Mouse (Mus musculus): ENCODE data around the gene Loxl1.
"Not testable (repeated sequence)": the region's sequence is repeated elsewhere in the genome, so short reads cannot be mapped to it uniquely, and the experiment has no call there.

Loxl1 gene

DNA sequence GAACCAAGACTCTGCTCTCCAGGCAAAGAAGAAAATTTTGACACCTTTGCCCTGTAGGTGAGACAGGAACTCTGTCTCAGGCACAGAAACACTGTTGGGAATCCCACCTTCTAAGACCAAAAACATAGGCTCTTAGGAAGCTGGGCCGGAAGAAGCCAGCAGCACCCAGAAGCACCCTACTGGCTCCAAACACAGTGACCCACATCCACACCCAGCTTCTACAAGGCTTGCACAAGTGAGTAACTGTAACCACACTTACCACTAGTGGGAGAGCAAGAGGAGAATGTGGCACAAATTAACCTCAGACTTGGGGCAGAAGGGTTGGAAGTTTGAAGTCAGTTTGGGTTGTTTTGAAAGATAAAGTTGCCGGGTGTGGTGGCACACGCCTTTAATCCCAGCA, 37.2 kb downstream of the Loxl1 start:
- DNase-seq: no peak

DNA sequence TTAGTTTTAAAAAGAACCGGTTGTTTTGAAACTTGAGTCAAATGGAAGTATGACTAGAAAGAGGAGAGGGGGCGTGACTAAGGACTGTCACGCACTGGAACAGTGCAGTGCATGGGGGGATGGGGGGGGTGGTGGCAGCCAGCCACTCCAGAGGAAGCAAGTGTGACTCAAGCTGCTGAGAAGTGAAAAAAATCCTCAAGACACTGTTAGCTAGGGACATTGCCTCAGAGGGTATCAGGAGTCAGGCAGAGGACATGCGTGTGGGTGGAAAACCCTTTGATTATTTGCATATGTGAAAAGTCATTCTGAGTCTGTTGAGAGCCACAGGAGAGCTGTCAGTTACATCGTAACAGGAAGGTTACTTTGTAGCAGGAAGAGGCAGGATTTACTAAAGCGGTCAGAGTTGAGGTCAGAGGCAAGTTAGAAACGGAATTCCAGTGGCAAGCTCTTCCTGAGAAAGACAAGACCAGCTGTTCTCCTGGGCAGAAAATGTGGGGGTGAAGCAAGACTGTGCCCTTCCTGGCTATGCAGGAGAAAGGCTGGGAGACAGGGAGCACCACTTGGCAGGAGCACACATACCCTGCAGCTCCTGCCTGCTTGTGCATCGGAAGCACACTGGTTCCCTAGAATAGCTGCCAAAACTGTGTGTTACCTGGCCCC, 37.7 kb downstream of the Loxl1 start:
- peak; percentile 69 to 74 for DNase-seq

DNA sequence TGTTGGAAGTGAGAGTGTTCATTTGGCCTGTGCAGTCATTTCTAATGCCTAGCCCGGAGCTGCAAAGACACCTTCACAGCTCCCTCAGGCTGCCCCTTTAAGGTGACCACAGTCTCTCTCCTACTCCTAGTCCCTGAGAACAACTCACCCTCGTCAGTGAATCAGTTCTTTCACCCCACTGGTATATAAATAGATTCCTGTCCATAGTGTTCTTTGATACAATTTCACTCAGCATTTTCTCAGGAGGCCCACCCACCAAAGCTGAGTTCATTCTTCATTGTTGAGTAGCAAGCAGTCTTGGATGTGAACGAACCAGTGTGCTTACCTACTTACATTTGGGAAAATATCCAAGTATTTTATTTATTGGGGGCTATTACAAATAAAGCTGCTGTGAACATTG, 38.4 kb downstream of the Loxl1 start:
- DNase-seq: no peak

DNA sequence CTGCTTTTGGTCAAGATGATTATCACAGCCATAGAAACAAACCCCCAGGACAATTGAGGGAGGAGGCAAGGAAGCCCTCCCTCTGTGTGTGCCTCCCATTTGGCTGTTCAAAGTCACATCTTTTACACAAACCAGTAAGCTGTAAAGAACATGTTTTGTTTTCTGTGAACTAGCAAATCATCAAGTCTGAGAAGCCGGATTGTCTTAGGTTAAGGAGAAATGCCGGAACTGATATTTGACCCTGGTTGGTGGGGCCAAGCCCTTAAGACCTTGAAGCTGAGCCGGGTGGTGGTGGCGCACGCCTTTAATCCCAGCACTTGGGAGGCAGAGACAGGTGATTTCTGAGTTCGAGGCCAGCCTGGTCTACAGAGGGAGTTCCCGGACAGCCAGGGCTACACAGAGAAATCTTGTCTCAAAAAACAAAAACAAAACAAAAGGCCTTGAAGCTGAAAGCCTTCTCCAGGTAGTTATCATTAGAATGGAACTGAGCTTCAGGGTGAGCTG, 38.8 kb downstream of the Loxl1 start:
- no peak for DNase-seq

DNA sequence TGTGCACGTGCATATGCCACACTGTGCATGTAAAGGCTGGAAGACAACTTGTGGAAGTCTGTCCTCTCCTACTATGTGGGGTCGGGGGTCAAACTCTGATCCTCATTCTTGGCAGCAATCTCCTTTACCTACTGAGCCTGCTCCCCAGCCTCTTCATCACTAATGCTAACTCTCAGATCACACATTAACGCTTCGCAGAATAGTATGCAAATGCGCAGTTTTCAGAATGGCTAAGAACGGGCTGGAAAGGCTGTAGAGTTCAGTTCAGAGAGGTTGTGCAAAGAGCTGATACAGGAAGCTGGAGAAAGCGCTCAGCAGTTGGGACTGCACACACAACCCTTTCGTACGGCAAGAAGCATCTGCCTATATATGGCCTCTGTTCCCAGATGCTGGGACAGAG, 40.1 kb downstream of the Loxl1 start:
- no peak for DNase-seq

DNA sequence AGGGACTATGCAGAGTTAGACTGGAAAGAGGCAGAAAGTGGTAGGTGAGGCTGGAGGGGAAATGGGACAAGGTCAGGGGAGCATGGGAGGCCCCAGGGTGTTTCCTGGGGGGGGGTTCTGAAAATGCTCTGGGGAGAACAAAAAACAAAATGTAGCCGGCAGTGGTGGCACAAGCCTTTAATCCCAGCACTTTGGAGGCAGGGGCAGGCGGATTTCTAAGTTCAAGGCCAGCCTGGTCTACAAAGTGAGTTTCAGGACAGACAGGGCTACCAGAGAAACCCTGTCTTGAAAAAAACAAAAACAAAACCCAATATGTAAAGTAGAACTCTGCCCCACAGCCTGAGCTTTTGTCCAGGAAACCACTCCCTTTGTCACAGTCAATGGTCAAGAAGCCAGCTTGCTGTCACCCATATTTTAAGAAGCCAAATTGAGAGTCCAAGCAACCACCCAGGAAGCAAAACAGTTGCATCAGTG, 40.9 kb downstream of the Loxl1 start:
- no peak for DNase-seq

DNA sequence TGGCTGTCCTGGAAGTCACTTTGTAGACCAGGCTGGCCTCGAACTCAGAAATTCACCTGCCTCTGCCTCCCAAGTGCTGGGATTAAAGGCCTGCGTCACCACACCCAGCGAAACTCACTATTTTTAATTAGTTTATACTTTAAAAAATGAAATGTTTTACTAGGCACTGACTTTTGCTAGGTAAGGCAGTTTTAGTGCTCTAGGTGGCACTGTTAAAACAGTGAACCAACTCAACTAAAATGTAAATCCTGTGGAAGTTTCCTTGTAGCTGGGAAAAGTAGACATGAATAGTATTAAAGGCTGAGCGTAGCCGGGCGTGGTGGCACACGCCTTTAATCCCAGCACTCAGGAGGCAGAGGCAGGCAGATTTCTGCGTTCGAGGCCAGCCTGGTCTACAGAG, 41.4 kb downstream of the Loxl1 start:
- DNase-seq: not testable (repeated sequence)

DNA sequence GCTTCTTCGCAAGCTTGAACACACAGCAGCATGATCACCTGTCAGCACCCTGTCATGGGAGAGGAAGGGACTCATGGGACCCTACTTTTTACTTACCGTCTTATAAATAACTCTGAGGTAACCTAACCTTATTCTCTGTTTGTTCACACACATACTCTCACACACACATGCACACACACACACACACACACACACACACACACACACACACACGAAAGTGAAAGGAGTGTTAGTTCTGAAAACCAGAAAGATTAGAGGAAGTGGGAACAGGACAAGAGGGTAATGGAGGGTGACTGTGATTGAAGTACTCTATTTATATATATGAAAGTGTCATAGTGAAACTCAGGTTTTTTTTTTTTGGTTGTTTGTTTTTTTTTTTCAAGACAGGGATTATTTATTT, 41.9 kb downstream of the Loxl1 start:
- DNase-seq: no peak

DNA sequence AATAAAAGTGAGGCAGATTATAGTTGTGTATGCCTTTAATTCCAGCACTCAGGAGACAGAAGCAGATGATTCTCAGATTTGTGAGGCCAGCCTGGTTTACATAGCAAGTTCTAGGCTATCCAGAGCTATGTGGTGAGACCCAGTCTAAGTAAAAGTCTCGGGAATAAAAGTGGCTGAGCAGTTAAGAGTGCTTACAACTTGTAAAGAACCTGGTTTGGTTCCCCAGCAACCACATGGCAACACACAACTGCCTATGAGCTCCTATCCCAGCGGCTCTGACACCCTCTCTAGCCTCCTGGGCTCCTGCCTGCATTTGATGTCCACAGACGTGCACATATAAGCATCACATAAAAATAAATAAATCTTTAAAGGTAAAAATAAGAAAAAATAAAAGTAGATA, 42.9 kb downstream of the Loxl1 start:
- no peak for DNase-seq

DNA sequence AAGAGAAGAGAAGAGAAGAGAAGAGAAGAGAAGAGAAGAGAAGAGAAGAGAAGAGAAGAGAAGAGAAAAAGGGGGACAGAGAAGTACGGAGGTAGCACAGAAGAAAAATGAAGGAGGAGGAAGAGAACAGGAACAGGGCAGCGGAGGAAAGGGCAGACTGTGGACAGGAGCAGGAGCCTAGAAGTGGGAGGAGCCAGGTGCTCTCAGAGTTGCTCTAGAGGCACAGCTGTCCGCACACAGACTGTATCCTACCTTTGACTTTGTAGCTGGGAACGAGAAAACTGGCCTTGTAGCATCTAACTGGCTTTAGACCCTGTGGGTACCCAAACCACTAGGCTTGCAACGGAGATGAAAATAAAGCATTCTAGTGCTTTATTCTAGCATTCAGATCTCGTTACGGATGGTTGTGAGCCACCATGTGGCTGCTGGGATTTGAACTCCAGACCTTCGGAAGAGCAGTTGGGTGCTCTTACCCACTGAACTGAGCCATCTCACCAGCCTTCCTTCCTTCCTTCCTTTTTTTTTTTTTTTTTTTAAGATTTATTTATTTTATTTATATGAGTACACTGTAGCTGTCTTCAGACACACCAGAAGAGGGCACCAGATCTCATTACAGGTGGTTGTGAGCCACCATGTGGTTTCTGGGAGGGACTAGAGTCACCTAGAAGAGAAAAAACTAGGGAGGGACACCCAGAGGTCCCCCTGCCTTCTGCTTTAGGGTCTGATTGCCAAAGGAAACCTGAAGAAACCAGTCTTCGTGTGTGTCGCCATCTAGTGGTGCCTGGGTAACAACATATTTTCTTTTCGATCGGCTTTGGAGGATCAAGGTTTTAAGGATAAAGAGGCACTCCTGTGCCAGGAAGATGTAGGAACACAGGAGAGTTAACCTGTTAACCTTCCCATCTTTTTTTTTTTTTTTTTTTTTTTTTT, 44.3 kb downstream of the Loxl1 start:
- peak in 1 of 2 experiments; percentile 73 for DNase-seq

DNA sequence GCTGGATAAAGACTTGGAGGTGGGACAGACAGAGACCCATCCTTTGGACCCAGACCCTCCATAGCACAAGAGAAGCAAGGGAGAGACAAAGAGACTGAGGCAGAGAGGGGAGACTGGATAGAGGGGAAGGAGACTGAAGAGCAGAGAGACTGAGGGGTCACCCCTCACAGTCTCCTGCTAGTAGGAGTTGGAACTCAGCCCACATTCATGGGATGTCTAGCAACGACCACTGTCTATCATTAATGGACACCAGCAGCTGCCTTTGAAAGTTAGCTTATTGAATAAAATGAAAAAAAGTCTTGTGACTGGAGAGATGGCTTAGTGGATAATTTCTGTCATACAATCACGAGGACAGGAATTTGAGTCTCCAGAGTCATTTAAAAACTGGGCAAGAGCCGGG, 45.9 kb downstream of the Loxl1 start:
- no peak for DNase-seq

DNA sequence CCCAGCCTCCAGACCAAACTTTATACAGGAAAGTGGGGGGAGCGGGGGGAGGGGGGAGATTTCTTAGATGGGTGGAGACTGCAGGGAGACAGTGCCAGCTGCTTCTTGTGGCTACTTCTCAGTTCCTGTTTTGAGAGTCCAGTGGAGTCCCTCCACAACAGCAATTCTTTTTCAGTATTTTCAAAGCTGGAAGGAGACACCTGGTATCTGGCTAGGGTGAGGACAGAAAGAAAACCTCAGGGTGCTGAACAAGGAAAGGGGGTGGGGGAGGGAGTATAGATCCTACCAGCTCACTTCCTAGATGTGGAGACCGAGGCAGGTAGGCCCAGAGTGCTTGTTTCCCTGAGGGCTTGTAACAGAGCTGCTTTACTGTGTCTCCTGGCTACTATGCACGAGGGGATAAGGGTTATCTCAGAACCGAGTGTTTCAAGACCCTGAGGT, 46.4 kb downstream of the Loxl1 start:
- no peak for DNase-seq

DNA sequence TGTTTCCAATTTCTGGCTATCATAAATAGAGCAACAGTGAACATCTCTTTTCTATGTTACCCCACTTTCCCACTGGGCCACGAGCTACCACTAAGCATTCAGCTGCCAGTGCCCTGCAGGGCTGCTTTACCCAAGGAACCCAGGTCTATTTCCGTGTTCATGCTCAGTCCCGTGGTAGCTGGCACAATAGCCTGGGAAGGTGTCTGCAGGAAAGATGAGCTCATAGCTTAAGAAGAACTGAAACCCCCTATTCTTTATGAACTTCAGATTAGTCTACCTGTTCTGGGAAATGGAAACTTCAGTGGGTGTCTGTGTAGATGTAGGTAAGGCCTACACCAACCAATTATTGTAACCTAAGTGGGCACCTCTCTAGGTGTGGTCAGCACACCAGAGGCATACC, 47.6 kb downstream of the Loxl1 start:
- DNase-seq: no peak

DNA sequence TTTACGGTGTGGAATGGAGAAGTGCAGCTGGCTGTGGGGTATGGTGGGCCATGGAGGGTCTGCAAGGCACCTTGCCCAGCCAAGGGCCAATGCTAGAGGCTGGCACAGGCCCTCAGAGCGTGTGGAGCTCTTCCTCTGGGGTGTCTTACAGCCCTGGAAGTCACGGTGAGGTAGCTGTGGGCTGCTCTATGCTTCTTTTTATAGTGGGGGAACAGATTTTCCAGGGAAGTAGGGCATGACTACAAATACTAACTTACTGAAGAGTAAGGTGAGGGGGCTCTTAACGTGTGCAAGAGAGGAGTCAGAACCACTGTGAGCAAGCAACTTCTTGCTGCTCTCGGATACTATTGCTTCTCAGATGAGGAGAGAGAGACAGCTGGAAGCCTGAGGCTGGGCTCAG, 50.5 kb downstream of the Loxl1 start:
- no peak for DNase-seq

DNA sequence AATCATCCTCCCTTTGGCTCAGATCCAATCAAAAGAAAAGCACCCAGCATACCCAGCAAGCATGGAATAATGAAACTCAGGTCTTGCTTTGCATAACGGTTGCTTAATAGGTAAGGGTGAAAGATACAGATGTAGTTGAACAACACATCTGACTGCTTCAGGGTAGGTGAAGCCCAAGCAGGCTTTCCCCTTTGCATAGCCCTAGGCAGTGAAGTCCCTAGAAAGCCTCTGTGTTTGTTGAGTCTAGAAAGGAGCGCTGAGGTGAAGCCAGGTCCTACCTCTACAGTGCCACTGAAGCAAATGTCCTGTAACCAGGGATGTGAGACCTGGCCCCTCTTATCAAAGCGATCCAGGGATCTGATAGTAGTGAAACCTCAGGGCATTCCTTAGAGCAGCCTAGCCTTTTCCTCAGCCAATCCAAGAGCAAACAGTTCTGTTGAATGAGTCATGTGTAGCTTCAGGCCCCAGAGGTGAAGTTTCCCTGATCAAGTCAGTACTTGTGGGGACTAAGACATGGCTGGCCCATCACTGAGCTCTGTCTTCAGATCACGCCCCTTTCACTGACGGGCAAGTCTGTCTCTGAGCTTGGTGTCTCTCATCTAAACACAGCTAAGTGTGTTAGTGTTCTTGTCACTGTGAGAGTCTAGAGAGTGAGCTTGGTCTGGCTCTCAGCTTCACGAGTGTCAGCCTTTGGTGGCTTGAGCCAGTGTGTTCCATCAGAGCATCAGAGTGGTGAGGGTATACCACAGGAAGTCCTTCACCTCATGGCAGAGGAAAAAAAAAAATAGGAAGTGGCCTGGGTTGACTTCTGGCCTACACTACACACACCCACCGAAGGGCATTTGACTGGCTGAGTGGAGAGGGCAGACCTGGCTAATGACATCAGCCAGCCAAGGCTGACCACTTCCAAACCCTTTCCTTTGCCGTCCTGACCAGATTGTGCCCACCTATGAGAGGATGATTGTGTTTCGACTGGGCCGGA, 57.0 kb downstream of the Loxl1 start:
- DNase-seq: no peak

DNA sequence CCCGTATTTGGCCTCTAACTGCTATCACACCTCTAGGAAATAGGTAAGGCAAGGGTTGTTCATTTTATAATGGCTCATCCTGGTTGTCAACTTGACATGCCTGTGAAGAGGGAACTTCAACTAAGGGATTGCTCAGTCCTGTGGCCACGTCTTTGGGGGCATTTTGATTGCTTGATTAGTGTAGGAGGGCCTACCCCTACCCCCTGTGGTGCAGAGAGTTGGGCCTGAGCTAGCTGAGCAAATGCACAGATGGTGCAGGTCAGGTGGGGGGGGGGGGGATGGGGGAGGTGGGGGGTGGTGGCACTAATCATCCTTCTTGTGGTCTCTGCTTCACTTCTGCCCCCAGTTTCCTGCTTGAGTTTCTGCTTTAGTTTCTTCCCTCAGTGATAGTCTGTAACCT, 57.9 kb downstream of the Loxl1 start:
- DNase-seq: no peak

DNA sequence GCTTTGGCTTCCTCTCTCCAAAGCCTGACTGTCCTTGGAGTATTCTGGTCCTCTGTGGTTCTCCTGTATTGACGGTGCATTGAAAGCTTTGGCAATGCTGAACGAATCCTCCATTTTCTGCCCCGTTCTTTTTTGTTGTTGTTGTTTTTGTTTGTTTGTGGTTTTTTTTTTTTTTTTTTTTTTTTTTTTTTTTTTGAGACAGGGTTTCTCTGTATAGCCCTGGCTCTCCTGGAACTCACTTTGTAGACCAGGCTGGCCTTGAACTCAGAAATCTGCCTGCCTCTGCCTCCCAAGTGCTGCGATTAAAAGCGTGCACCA, 59.2 kb downstream of the Loxl1 start:
- DNase-seq: not testable (repeated sequence)

DNA sequence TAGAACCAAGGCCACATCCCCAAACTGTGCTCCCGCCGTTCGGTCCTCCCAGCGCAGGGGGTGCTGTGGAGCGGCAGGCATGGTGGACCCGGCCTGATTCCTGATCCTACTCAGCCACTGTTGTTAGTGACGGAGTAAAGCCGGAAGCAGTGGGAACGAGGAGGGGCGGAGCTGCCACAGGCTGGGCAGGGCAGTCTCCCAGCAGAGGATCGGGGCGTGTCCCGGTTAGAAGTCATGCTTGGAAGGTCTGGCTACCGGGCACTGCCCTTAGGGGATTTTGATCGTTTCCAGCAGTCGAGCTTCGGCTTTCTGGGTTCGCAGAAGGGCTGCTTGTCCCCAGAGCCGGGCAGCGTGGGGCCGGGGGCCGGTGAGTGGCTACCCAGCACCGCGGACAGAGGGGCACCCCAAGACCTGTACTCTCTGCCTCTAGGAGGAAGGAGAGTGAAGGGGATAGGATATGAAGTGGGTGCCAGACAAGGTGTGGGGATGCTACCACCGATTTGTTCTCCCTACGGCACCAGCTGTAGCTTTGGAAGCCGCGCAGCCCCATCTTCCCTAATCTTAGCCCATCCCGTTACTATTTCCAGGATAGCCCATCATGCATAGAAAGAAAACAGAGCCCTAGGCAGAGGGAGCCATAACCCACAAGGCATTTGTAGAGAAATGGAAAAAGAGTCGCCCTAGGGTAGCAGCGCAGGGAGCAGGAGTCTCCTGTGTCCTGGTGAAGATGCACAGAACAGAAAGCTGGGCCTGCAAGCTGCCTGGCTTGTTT, 59.8 kb downstream of the Loxl1 start, which contains the start of gene Stoml1:
Gene Stoml1 (plus strand): TSS at position 132 of the 772 bp plus-strand sequence.
- peak; percentile 97 for DNase-seq

DNA sequence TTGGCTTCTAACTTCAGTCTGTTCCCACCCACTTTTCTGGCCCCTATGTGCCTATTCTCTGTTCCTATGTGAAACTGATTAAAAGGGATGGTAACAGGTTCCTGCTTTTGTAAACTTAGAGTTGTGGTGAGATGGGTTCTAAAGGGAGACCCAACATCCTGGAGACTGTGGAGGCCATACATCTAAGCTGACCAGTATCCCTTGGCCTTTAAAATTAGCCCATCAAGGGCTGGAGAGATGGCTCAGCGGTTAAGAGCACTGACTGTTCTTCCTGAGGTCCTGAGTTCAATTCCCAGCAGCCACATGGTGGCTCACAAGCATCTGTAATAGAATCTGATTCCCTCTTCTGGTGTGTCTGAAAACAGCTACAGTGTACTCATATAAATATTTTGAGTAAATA, 62.3 kb downstream of the Loxl1 start:
- DNase-seq: not testable (repeated sequence)

DNA sequence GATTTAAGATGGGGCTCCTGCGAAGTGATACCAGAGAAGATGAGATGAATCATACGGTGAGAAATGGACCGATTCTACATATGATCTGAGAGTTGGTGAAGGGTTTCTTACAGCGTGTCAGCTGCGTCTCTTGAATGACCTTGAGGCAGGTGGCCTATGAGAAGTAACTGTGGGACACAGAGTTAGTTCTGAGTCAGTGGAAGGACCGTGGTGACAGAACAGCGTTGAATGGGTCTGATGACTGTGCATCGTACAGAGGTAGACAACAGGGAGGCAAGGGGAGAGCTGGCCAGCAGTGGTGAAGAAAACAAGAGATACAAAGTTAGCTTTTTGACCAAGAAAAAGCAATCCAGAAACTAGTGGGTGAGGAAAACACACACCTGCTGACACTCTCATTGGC, 62.7 kb downstream of the Loxl1 start:
- DNase-seq: no peak

DNA sequence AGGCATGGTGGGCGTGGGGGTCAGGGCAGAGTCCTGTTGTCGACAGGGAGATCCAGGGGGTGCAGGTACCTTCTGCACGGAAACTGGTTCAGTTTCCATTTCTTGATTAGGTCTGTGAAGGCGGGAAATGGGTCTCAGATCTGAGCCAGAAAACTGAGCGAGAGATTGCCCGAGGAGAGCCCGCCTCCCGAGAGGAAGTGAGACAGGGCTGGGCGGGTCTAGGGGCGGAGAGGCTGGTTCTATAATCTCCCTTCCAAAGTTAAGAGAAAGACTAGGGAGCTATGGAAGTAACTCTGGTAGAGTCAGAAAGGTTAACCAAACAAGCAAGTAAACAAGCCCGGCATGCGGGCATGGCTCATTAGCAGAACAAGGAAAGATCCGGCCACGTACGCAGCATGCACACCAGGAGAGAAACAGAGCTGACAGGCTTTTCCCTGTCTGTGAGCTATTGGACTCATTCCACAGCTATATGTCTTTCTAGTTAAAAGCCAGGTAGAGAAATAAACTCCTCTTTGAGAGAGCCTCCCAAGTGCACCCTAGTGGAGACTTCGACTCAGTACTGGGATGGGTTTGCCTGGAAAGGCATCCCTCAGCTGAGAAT, 63.3 kb downstream of the Loxl1 start, which contains the start of gene Pml:
Gene Pml (minus strand): TSS at position 195 of the 601 bp plus-strand sequence.
- DNase-seq: peak; percentile 83 to 84
